Mouse (Mus musculus): ENCODE results near the gene Ppp1r12b. TPM values are rescaled to one million over a fixed set of nuclear protein-coding genes. Genes with fewer than 3 reads are reported as not detected.

Ppp1r12b gene
- total and polyA plus RNA-seq, 3 experiments = 0.64 to 1.8 (median 1.6) TPM

DNA sequence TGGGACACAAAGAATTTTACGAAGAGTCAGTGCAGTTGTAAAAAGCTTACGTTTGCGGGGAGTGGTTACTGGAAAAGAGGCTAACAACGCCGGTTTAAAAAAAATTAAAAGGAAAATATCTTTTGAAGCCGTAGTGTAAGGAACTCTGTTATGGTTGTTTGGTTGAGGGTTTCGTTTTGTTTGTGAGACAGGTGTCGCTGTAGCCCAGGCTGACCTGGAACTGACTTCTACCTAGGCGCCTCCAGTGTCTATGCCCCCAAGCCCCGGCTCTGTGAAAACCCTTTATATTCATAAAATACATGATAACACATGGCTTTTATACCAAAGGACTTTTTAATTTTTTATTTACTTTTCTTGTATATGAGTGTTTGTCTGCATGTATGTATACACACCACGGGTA is 7.1 kb upstream of the Ppp1r12b start:
- Histone ChIP-seq H3K79me2 (replicated peaks; ENCODE audit: control insufficient read depth, extremely low read depth, insufficient read depth, poor library complexity, severe bottlenecking) (peaks cover 7% of the 10 kb centered on the region; the same call in 1 of the 2 replicates), H3K36me3 (replicated peaks in 1 of 2; ENCODE audit: control insufficient read depth in 1 of 2, insufficient read depth in 1 of 2, low read length in 1 of 2) (peaks cover 4 to 15% of the 10 kb centered on the region in 2 experiments), H3K4me1 (ENCODE audit: control insufficient read depth in 1 of 2, insufficient read depth in 2 of 2) (peaks cover 0 to 13% of the 10 kb centered on the region in 2 experiments; a peak in 2 of 4 replicates), H3K4me2 (ENCODE audit: insufficient read depth, low read depth, poor library complexity, severe bottlenecking) (peak overlapping the region; percentile 80), H3K27ac (ENCODE audit: insufficient read depth, low read depth) (no peak overlapping the region), H3K27me3 (replicated peaks) (peaks cover 15% of the 10 kb centered on the region), H3K9ac (ENCODE audit: insufficient read depth, low read depth) (peak overlapping the region; percentile 59), H3K9me3 (replicated peaks; ENCODE audit: low read length) (peaks cover 3% of the 10 kb centered on the region), H3K4me3 (replicated peaks in 1 of 3; ENCODE audit: low read depth in 2 of 3, low read length in 2 of 3, poor library complexity in 1 of 3) (peak overlapping the region; percentile 79 to 86 (median 81))
- TF ChIP-seq USF1 (IDR thresholded peaks at IDR 0.05; ENCODE audit: low read depth, low read length) = no peak
- no peak for TF ChIP-seq ZC3H11A (IDR thresholded peaks at IDR 0.05; ENCODE audit: low read depth, low read length)
- peak; percentile 33 for TF ChIP-seq HCFC1 (IDR thresholded peaks at IDR 0.05; ENCODE audit: low read depth, low read length)
- TF ChIP-seq BHLHE40 (IDR thresholded peaks at IDR 0.05; ENCODE audit: low read depth, low read length) = no peak
- TF ChIP-seq CTCF (conservative IDR thresholded peaks at IDR 0.05 in 1 of 2, IDR thresholded peaks at IDR 0.05 in 1 of 2; ENCODE audit: low read depth in 2 of 2, low read length in 2 of 2) = peak in 1 of 2 experiments; percentile 58; a peak in 2 of 4 replicates
- in situ Hi-C loops (cut with MboI; ENCODE audit: low pct_ligation_motif_present, low pct_unique_long_range_greater_than_20kb, low sequenced_read_pairs) = no loop called here
- DNase-seq (ENCODE audit: extremely low read depth) = peak; percentile 31
- dilution Hi-C loops (cut with MboI; ENCODE audit: extremely low pct_ligation_motif_present, extremely low pct_unique_long_range_greater_than_20kb, low sequenced_read_pairs) = no loop called here

DNA sequence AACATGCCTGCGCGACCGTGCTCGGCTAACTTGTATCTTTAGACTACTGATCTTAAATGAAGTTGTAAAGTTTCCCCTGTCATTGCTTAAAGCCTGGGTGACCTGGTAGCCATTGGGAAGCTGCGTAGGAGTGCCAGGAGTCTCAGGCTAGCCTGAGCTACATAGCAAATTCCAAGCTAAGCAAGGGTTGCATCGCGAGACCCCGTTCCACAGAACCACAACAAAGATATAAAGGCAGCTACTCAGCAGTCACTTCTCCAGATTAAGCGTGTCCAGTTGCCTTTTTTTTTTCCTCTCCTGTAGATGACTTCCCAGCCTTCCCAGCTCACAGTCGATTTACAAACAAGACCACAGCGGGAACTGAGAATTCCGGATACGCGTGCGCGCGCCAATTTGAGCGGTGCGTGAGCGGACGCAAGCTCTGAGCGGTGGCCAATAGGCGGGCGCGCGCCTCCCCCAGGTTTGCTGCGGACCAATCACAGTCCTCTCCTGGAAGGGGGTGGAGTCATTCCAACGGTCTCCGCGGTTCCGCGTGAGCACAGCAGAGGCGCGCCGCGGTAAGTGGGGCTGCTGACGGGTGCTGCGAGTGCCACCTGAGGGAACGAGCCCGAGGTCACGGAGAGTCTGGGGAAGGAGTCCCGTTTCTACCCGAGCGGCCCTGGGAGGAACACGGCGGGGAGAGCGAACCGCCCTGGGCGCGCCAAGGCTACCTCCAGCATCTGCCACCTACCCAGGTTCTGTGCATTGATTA is 6.5 kb upstream of the Ppp1r12b start, which contains the start of gene Ube2t:
Gene Ube2t (plus strand): TSS at position 513 of the 751 bp plus-strand sequence.
- Histone ChIP-seq H3K36me3 (replicated peaks in 1 of 2; ENCODE audit: control insufficient read depth in 1 of 2, insufficient read depth in 1 of 2, low read length in 1 of 2) (peaks cover 0 to 11% of the 10 kb centered on the region in 2 experiments), H3K4me1 (ENCODE audit: control insufficient read depth in 1 of 2, insufficient read depth in 2 of 2) (peaks cover 0 to 13% of the 10 kb centered on the region in 2 experiments; a peak in 2 of 4 replicates), H3K79me2 (replicated peaks; ENCODE audit: control insufficient read depth, extremely low read depth, insufficient read depth, poor library complexity, severe bottlenecking) (peaks cover 7% of the 10 kb centered on the region; the same call in 1 of the 2 replicates), H3K4me2 (ENCODE audit: insufficient read depth, low read depth, poor library complexity, severe bottlenecking) (peak within 1 kb of the TSS; percentile 80), H3K4me3 (replicated peaks in 1 of 3; ENCODE audit: low read depth in 2 of 3, low read length in 2 of 3, poor library complexity in 1 of 3) (peak within 1 kb of the TSS; percentile 79 to 86 (median 81)), H3K27me3 (replicated peaks) (peaks cover 18% of the 10 kb centered on the region), H3K27ac (ENCODE audit: insufficient read depth, low read depth) (no peak within 1 kb of the TSS), H3K9ac (ENCODE audit: insufficient read depth, low read depth) (peak within 1 kb of the TSS; percentile 59), H3K9me3 (replicated peaks; ENCODE audit: low read length) (peaks cover 3% of the 10 kb centered on the region)
- peak; percentile 91 for DNase-seq (ENCODE audit: extremely low read depth)
- in situ Hi-C loops (cut with MboI; ENCODE audit: low pct_ligation_motif_present, low pct_unique_long_range_greater_than_20kb, low sequenced_read_pairs) (no loop called here), dilution Hi-C loops (cut with MboI; ENCODE audit: extremely low pct_ligation_motif_present, extremely low pct_unique_long_range_greater_than_20kb, low sequenced_read_pairs) (no loop called here)
- TF ChIP-seq ELF1 (IDR thresholded peaks at IDR 0.05; ENCODE audit: low read depth, low read length) (peak; percentile 82), MYC (IDR thresholded peaks at IDR 0.05; ENCODE audit: low read depth, low read length) (no peak), SIN3A (IDR thresholded peaks at IDR 0.05; ENCODE audit: low read length) (peak; percentile 83), UBTF (IDR thresholded peaks at IDR 0.05; ENCODE audit: low read depth, low read length) (peak; percentile 73; the same call in 1 of the 2 replicates), EP300 (IDR thresholded peaks at IDR 0.05; ENCODE audit: low read length) (no peak), MEF2A (IDR thresholded peaks at IDR 0.05; ENCODE audit: borderline replicate concordance, low read depth, low read length) (no peak), ETS1 (conservative IDR thresholded peaks at IDR 0.05; ENCODE audit: low read depth, low read length) (no peak), ZKSCAN1 (IDR thresholded peaks at IDR 0.05; ENCODE audit: borderline replicate concordance, low read depth, low read length) (no peak), IRF4 (IDR thresholded peaks at IDR 0.05; ENCODE audit: low read depth, low read length) (peak; percentile 64), RAD21 (IDR thresholded peaks at IDR 0.05; ENCODE audit: low read depth, low read length) (no peak), POLR2A (IDR thresholded peaks at IDR 0.05; ENCODE audit: low read depth, low read length) (peak; percentile 94), POLR2AphosphoS2 (IDR thresholded peaks at IDR 0.05; ENCODE audit: low read depth, low read length) (peak; percentile 70; the same call in 1 of the 2 replicates), TCF12 (IDR thresholded peaks at IDR 0.05; ENCODE audit: low read depth, low read length) (peak; percentile 84), ZC3H11A (IDR thresholded peaks at IDR 0.05; ENCODE audit: low read depth, low read length) (no peak), MAZ (IDR thresholded peaks at IDR 0.05; ENCODE audit: low read depth, low read length) (0 out of 2 replicates have a peak, but pooled peaks have one; percentile 5), CHD1 (IDR thresholded peaks at IDR 0.05; ENCODE audit: low read depth, low read length) (no peak), JUND (conservative IDR thresholded peaks at IDR 0.05; ENCODE audit: low read depth, low read length) (no peak), BHLHE40 (IDR thresholded peaks at IDR 0.05; ENCODE audit: low read depth, low read length) (peak; percentile 84), GABPA (IDR thresholded peaks at IDR 0.05; ENCODE audit: insufficient replicate concordance, low read depth, low read length) (no peak), CTCF (conservative IDR thresholded peaks at IDR 0.05 in 1 of 2, IDR thresholded peaks at IDR 0.05 in 1 of 2; ENCODE audit: low read depth in 2 of 2, low read length in 2 of 2) (no peak), JUN (IDR thresholded peaks at IDR 0.05; ENCODE audit: insufficient read depth, low read depth, low read length) (no peak), TBP (conservative IDR thresholded peaks at IDR 0.05; ENCODE audit: low read depth, low read length) (no peak), MAFK (IDR thresholded peaks at IDR 0.05; ENCODE audit: insufficient replicate concordance, low read length) (no peak), NRF1 (IDR thresholded peaks at IDR 0.05; ENCODE audit: low read depth, low read length) (peak; percentile 87), MAX (IDR thresholded peaks at IDR 0.05; ENCODE audit: low read length) (peak; percentile 76), NELFE (IDR thresholded peaks at IDR 0.05; ENCODE audit: low read depth, low read length) (peak; percentile 84), MXI1 (IDR thresholded peaks at IDR 0.05; ENCODE audit: low read depth, low read length) (peak; percentile 91), USF2 (conservative IDR thresholded peaks at IDR 0.05; ENCODE audit: low read depth, low read length) (no peak)

Data from CH12.LX (cell line).